Mouse (Mus musculus): ENCODE results near the gene Samd5. TPM values are rescaled to one million over a fixed set of nuclear protein-coding genes. Genes with fewer than 3 reads are reported as not detected.
A peak's percentile ranks its signal among the peaks of the same experiment; 100 is the strongest.

The Samd5 gene
- polyA plus RNA-seq, 1 experiment from 2014 or later: 2.5 TPM

DNA sequence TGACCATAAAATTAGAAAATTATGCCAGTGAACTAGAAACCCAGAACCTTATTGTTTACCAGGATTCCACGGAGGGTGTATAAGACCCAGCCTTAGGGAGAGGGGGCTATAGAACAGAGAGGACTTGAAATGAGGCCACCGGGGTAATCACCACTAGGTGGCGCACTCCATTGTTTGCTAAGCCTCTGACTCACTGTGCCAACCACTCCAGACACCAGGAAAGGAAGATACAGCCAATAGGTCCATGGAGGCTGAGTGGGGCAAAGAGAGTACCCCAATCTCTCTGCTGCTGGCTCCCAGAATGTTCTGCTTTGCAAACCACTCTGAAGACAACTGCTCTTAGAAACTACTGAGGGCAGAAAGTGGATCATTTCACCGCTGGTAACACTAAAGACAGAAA, 99.4 kb downstream of the Samd5 start:
- 28% methylated on average over 4 of the region's 4 CpGs for WGBS
- Histone ChIP-seq H3K9ac (ENCODE audit: low read length) (no peak overlapping the region), H3K4me3 (ENCODE audit: low read depth, low read length) (no peak overlapping the region), H3K27me3 (replicated peaks; ENCODE audit: control insufficient read depth, insufficient read depth, low read length) (no peaks in the 10 kb centered on the region), H3K4me2 (ENCODE audit: low read length) (no peak overlapping the region), H3K27ac (ENCODE audit: low read depth, low read length) (no peak overlapping the region), H3K9me3 (replicated peaks; ENCODE audit: control insufficient read depth, low read length) (no peaks in the 10 kb centered on the region), H3K36me3 (ENCODE audit: control insufficient read depth, insufficient read depth, low read length) (no peaks in the 10 kb centered on the region), H3K4me1 (ENCODE audit: control insufficient read depth, insufficient read depth, low read length) (no peaks in the 10 kb centered on the region)
- peak; percentile 51 for DNase-seq (ENCODE audit: low spot score)
- ATAC-seq: peak; percentile 54; the same call in 1 of the 2 replicates

GRCm38 (mm10) chr10:9574135-9574534, 100.9 kb downstream of the Samd5 start:
- ATAC-seq (no peak), DNase-seq (ENCODE audit: low spot score) (no peak)
- no peaks in the 10 kb centered on the region for H3K9me3 ChIP-seq (replicated peaks; ENCODE audit: control insufficient read depth, low read length)
- 81% methylated on average over 4 of the region's 4 CpGs for WGBS
- no peak overlapping the region for H3K27ac ChIP-seq (ENCODE audit: low read depth, low read length)
- H3K4me2 ChIP-seq (ENCODE audit: low read length): no peak overlapping the region
- peaks cover 8% of the 10 kb centered on the region for H3K4me1 ChIP-seq (ENCODE audit: control insufficient read depth, insufficient read depth, low read length)
- no peaks in the 10 kb centered on the region for H3K36me3 ChIP-seq (ENCODE audit: control insufficient read depth, insufficient read depth, low read length)
- no peak overlapping the region for H3K4me3 ChIP-seq (ENCODE audit: low read depth, low read length)
- H3K9ac ChIP-seq (ENCODE audit: low read length): no peak overlapping the region
- H3K27me3 ChIP-seq (replicated peaks; ENCODE audit: control insufficient read depth, insufficient read depth, low read length): no peaks in the 10 kb centered on the region

Other genes starting within 250 kb of the Samd5 start
- gene Stxbp5, start 225.9 kb upstream of the Samd5 start, polyA plus RNA-seq (2014; fragmentation: Nextera tagmentation; extraction: Ambion mirVana): 5.8 and 8.0 TPM in 2 replicates